Mouse (Mus musculus): ENCODE data around the gene Fat1.
"Not testable (repeated sequence)": the region's sequence is repeated elsewhere in the genome, so short reads cannot be mapped to it uniquely, and the experiment has no call there.

Gene Fat1

DNA sequence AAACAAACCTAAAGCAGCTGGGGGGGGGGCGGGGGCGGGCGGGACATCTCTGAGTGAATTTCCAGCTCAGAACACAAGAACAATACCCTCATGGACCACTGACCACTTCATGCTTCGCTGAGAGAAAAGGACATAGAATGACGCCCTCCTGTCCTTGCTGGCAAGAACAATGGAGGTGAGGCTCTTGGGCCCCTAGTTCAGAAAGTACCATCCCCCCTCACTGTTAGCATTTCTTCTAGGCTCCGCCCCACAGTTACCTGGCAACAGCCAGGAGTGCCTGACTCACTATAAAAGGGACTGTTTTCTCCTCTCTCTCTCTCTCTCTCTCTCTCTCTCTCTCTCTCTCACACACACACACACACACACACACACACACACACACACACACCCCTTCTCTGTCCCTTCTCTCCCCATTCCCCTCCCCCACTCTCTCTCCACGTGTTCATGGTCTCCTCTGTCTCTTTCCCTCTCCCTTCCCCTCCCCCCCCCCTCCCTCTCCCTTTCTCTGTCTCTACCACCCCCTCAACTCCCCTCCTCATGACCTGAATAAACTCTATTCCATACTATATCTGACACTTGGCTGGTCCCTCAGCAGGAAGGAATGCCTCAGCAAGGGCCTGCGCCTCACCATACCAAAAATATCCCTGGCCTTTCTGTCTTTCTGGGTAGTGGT is 129.1 kb downstream of the Fat1 start:
- in situ Hi-C loops (cut with MboI, MseI) = no loop called here

DNA sequence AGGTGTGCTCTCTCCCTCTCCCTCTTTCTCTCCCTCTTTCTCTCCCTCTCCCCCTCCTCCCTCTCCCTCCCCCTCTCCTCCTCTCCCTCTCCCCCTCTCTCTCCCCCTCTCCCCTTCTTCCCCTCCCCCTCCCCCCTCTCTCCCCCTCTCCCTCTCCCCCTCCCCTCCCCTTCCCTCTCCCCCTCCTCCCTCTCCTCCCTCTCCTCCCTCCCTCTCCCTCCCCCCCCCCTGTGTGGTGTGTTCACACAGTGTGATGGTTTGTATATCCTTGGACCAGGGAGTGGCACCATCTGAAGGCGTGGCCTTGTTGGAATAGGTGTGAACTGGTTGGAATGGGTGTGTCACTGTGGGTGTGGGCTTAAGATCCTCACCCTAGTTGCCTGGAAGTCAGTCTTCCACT is 130.1 kb downstream of the Fat1 start:
- in situ Hi-C loops (cut with MboI, MseI) = not testable (repeated sequence)

DNA sequence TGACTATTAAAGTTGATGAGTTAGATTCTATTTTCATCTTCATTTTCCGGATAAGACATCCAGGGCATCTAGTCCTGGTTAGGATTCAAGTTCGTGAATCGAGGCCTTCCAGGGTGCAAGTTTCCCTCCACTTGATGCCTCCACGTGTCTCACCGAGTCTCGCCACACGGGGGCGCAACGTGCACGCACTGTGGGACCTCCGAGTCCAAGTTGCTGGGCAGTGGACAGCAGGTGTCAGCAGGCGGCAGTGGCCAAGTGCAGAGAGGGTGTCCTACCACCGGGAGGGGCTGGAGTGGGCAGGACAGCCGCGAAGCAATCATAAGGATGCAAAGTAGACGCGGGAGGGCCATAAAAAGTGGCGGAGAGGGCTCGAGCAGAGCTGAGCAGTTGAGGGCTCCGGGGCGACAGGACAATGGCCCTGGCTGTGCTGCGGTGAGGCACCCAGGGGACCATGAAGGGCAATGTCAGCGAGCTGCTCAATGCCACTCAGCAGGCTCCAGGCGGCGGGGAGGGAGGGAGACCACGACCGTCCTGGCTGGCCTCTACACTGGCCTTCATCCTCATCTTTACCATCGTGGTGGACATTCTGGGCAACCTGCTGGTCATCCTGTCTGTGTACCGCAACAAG is 133.6 kb downstream of the Fat1 start, which contains the start of gene Mtnr1a:
TSS of gene Mtnr1a (plus strand) at position 379 of the 628 bp plus-strand sequence.
- in situ Hi-C loops (cut with MboI, MseI) = no loop called here

DNA sequence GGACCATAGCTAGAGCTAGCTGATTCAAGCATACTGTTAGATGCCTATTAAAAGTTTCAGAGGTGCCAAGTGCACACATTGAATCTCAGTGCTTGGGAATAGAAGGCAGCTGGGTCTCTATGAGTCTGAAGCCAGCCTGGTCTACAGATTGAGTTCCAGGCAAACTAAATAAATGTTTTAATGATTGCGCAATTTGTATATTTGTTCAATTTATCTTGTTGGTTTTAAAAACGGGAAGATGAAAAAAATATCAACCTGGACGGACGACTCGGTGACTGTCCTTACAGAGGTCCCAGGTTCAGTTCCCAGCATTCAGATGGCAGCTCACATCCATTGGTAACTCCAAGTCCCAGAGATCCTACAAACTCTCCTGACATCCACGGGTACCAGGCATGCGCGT is 135.7 kb downstream of the Fat1 start:
- in situ Hi-C loops (cut with MboI, MseI) = no loop called here

DNA sequence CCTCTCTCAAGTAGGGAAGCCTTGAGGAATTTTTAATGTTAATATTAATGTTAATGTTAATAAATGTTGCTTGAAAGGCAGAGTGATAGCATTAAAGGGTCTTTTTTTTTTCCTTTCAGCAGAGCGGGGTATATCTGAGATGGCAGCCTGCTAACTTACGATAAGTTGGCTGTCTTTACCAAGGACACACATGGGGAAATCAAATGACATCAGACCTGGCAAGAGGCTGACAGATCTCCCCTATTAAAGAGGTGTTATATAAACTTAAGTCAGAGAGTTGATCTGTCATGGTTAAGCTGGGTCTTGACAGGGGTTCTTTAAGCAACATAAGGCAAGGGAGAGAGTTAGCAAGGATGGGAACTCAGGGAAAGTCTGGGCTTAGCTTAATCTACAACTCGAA is 145.6 kb downstream of the Fat1 start:
- in situ Hi-C loops (cut with MboI, MseI) = no loop called here

DNA sequence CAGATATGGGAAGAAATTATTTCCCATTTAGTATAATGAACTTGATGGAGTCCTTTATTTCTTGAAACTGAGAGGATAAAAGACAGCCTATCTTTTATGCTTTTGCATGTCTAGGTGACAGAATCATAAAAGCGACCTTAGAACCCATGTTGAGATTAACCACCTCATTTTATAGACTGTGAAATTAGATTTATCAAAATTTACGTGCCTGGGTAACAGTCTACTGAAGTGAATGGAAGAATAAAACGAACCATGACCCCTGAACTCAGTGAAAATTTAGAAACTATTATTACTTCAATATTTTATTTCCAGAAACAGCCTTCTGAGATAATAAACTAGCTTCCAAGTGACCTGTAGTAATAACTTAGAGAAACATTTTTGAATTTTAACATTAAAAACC is 158.4 kb downstream of the Fat1 start:
- in situ Hi-C loops (cut with MboI, MseI) = no loop called here
